Mouse (Mus musculus) layer of hippocampus, postnatal 14 days (tissue): ENCODE results near the gene Rasgef1a. TPM values are rescaled to one million over a fixed set of nuclear protein-coding genes. Genes with fewer than 3 reads are reported as not detected.
A peak's percentile ranks its signal among the peaks of the same experiment; 100 is the strongest.

Experiments
- DNase-seq, 2 experiments: peaks; one replicate each; pipeline ENCODE4 v3.0.0; 2021 to 2022; ENCODE audit warnings: low spot score in 2 of 2, mixed read lengths in 1 of 2
- total RNA-seq, 2 experiments: library from RNA; stranded (reverse); gene quantifications; 2 replicates each; pipeline ENCODE4 v1.2.3; 2021

Rasgef1a gene
- total RNA-seq, 2 experiments from 2014 or later: 128 to 131 TPM

DNA sequence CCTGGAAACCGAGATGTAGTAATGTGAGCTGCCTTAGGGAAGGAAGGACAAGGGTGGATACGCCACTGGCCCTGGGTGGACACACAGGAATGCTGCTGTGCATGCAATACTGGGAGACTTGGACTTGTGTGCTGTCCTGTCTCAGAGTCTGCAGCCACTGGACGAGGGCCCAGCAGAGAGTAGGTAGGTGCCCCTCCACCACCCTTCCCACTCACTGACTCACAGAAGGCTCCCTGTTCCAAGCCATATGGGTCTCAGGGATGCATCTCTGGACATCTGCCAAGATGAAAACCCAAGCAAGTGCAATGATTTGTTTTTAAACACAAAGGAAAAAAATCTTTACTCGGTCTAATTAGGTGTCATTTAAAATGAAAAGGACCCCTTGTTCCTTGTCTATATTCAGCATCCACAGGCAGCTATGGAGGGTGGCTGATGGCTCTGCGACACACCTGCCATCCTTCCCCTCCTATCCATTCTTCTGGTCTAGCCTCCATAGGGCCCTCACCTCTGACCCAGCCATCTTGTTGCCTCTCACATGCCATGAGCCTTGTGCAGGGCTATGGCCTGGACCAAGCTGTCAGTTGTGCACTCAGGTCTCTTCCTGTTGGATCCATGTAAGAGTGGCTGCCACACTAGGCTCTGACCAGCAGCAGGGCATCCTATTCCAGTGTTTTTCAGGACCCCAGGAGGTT lies 59.2 kb downstream of the Rasgef1a start:
- DNase-seq: peak in 1 of 2 experiments; percentile 72

GRCm38 (mm10) chr6:118071013-118071350 lies 59.7 kb downstream of the Rasgef1a start:
- DNase-seq: no peak

DNA sequence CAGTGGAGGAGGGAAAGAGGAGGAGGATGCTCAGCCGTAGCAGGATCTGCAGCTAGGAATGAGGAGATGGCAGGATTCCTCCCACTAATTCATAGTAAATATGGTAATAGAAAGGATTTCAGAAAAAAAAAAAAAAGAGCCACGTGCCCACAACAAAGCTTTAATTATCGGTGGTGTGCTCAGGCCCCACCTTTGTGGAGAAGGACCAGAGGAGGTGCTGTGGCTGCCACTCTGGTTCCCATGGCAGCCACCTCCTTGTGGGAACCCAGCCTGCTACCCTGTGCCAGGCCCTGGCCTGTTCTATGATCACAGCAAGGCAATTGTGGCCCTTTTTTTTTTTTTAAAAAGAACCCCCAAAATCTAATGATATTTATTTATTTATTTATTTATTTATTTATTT lies 60.2 kb downstream of the Rasgef1a start:
- DNase-seq: peak in 1 of 2 experiments; percentile 38

DNA sequence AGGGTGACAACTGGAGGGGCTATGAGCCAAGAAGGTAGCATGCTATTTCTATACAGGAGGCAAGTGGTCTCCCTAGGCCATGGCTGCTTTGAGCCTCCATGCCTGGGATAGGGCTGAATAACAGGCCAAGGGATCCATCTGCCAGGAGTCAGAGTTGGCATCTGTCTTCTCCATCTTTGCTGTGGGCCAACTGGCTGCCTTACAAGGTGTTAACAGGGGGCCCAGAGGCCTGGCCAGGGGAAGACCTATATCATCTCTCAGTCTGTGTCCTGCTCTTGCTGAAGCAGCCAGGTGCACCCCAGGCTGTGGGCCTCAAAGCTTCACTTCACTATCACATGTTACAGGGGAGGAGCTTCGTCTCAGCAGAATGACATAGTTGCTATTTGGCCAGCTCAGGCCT lies 60.9 kb downstream of the Rasgef1a start:
- no peak for DNase-seq

DNA sequence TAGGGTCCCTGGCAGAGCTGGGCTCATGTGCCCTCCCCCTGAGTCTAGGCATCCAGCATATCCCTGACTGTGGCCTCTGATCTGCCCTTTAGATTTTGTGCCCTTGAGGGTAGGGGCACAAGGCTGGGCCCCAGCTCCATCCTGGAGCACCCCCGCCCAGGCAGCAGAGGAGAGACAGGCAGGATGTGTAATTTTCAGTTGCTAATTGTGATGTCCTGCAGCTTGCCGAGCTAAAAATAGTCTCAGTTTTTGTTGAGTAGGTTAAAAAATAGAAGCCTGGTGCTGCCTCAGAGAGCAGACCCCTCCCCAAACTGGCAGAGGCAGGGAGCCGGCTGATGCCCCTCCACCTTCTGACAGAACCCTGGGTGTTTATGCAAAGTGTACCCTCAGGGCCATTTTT lies 62.9 kb downstream of the Rasgef1a start:
- DNase-seq: no peak

GRCm38 (mm10) chr6:118076256-118076655 lies 65.0 kb downstream of the Rasgef1a start:
- DNase-seq: no peak

- no peak for DNase-seq
Measured at GRCm38 (mm10) chr6:118076748-118077147, 65.5 kb downstream of the Rasgef1a start.

GRCm38 (mm10) chr6:118077421-118077820 lies 66.2 kb downstream of the Rasgef1a start:
- no peak for DNase-seq

- DNase-seq: no peak
Measured at GRCm38 (mm10) chr6:118078751-118079150, 67.5 kb downstream of the Rasgef1a start.

- DNase-seq: no peak
Measured at GRCm38 (mm10) chr6:118079292-118079691, 68.1 kb downstream of the Rasgef1a start.

DNA sequence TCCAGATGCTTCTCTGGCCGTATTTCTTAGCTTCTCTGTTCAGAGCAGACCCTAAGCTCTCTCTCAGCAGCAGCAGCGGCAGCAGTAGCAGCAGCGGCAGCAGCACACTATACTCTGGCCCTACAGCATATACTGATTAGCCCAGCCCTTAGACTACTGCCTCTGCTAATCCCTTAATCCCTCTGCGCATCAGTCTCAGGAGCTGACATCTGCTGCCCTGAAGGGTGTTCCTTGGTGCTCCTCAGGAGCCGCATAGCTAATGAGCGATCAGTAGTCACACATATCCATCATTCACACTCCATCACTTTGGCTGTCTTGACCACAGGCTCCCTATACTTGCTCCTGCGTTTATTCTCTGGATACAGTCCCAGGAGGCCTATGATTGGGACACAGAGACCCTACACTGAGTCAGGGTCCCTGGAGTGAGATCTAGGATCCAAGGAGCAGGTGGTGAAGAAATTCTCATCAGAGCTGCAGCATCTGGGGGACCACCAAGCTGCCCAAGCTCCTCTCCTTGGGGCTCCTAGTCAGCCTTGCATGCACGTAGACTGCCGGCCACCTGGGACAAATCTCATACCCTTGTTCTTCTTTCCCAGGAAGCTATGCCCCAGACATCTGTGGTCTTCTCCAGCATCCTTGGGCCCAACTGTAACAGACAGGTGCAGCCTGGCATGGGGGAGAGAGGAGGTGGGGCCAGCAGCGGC lies 68.7 kb downstream of the Rasgef1a start:
- no peak for DNase-seq

DNA sequence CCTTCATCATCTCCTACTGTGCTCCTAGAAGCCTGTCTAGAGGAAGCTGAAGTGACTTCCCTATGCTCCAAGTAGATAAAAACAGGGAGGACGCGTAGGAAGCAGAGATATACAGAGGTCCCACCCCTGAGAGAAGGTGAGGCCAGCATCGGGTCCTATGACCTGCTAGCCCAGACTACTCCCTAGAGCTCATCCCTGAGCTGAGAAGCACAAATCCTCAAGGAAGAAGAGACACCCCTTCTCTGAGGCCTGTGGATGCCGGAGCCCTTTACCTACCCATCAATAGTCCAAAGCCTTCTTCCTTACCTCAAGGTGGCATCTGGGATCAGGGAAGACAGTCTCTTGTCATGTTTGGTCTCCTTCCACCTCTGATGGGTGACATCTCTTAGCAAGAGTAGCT lies 69.5 kb downstream of the Rasgef1a start:
- no peak for DNase-seq

GRCm38 (mm10) chr6:118082384-118082783 lies 71.1 kb downstream of the Rasgef1a start:
- DNase-seq: no peak

DNA sequence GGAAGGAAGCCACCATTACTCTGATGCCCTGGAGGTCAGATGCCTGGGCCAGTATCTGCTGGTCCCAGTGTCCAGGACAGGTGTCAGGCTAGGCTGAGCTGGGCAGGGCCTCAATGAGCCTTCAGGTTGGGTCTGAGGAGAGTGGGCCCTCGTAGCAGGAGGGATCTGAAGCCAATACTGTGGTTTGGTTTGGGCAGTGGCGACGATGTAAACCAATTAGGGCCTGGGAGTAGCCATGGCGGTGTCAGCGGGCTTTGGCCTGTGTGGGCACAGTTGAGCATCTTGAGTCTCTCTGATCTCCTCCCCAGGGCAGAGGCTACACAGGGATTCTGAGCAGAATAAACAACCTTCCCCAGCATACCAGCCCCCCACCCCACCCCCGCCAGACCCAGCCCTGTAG lies 72.4 kb downstream of the Rasgef1a start:
- no peak for DNase-seq

- DNase-seq: no peak
Measured at GRCm38 (mm10) chr6:118084596-118084995, 73.4 kb downstream of the Rasgef1a start.

DNA sequence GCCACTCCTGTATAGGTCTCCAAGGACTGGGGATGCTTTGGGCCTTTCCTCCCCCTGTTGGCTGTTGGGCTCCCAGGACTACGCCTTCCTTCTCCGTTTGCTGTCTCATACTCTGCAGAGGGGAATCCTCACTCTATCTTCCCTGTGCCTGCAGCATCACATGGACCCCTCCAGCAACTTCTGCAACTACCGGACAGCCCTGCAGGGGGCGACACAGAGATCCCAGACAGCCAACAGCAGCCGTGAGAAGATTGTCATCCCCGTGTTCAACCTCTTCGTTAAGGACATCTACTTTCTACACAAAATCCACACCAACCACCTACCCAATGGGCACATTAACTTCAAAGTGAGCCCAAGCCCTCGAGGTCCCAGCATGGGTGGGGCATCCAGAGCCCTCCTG lies 76.7 kb downstream of the Rasgef1a start:
- no peak for DNase-seq

DNA sequence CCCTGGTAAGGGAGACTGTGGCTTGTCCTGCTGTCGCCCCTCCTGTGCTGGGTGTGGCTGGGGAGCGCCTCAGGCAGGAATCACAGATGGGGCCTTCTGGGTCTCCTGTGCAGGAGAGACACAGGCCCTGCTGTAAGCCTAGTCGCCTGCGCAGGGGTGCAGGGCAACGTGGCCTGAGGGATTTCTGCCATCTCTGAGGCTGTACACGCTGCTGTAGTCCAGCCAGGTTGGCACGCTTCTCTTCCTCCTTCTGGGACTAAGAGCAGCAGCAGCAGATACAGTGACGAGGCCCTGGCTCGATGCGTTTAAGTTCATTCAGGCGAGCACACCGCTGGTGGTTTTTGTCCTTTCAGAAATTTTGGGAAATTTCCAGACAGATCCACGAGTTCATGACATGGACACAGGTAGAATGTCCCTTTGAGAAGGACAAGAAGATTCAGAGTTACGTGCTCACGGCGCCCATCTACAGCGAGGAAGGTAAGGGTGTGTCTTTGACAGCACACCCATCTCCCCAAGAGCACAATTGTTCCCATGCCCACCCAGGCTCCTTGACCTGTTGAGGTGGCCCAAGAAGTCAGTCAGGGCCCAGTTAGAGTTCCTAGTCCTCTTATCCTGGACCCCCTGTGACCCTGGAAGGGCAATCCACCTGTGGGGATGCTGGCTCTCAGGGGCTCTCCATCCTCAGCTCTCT lies 77.7 kb downstream of the Rasgef1a start:
- DNase-seq: no peak

- no peak for DNase-seq
Measured at GRCm38 (mm10) chr6:118090827-118091226, 79.6 kb downstream of the Rasgef1a start.

DNA sequence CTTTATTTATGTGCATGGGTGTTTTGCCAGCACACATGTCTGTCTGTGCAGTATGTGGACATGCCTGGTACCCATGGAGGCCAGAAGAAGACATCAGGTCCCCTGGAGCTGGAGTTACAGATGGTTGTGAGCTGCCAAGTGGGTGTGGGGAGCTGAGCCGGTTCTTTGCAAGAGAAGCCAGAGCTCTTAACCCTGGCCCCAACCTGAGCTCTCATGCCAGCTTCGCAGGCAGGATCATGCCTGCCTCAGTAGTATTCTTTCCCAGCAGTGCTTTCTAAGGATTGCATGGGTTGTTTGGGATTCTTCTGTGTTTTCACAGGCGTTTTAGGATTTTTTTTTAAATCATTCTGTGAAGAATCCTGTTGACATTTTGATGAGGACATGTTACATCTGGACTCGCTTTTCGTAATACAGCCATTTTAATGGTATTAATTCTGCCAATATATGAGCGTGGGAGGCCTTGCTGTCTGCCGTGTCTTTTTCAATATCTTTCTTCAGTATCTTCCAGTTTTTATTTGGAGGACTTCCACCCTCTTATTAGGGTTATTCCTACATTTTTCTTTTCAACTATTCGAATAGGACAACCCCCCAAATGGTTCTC lies 86.6 kb downstream of the Rasgef1a start:
- DNase-seq: no peak

DNA sequence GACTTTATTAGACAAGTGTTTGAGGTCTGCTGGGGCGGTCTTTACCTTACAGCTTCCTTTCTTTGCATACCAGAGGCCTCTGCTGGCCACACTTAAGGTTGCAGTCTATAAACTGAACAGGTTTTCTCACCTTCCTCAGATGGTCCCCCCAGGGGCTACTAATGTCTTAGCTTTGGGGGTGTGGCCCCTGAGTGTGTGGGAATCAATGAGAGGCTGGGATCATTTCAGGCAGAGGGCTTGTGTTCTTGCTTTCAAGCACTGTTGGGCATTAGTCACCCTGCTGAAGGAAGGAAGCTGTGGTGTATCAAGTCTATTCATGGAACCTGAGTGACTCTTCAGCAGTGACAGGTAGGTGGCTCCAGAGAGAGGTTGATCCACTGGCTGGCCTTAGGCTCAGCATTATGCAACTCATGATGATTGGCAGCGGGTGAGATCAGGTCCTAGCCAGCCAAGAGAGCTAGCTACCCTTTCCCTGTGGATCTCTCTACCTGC lies 88.1 kb downstream of the Rasgef1a start:
- no peak for DNase-seq

- DNase-seq: no peak
Measured at GRCm38 (mm10) chr6:118111810-118112209, 100.6 kb downstream of the Rasgef1a start.

DNA sequence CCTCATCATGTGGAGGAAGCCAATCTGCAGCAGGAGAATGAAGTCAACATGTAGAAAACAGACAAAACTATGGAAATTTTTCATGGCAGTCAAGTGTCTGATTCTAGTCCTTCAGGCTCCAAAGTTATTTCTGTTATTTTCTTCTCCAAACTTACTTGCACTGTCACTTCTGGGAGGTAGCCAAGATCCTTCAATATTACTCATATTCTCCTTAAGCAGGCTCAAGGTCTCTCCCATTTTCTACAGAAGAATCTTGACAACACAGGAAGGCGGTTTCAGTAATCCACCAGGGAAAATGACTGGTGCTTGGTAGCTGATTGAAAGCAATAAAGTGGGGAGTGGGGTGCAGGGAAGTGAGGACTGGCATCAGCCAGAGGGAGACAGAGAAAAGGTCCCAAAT lies 111.5 kb downstream of the Rasgef1a start:
- DNase-seq: no peak
